Mouse (Mus musculus): ENCODE data around the gene Prkd3. TPM values are rescaled to one million over a fixed set of nuclear protein-coding genes. Genes with fewer than 3 reads are reported as not detected.
A peak's percentile ranks its signal among the peaks of the same experiment; 100 is the strongest.

The Prkd3 gene
- polyA plus RNA-seq, 1 experiment from 2014 or later, result 40.9 TPM

DNA sequence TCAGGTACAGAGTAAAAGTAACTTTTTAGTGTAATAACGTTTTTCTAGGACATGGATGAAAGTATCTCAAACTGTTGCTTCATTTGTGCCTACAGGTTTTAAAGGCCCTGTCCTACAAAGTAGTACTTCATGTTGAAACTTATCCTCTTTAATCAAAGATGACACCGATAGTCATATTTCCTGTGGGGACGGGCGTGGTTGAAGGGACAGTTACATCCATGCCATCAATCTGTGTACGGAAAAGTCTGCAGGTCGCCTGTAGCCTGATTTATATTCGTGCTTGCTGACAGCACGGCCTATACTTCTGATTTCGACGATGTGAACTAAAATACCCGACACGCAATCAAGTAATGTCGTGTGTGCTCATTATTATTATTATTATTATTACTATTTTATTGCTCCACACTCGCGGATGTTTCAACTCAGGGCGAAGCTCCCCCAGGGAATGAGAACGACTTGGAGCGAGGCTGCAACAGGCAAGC lies 849 bp downstream of the Prkd3 start:
- no peak for ATAC-seq (ENCODE audit: low FRiP score)
- peak overlapping the region; percentile 83 for H3K9ac ChIP-seq (ENCODE audit: low read depth, low read length)
- DNase-seq (ENCODE audit: low spot score), result peak; percentile 44
- no peaks in the 10 kb centered on the region for H3K9me3 ChIP-seq (ENCODE audit: control insufficient read depth, low read length)
- peak overlapping the region; percentile 91 for H3K27ac ChIP-seq (ENCODE audit: low read depth, low read length)
- peak overlapping the region; percentile 80 for H3K4me3 ChIP-seq (ENCODE audit: low read depth, low read length)
- 1% methylated on average over 18 of the region's 18 CpGs for WGBS
- H3K4me2 ChIP-seq (replicated peaks; ENCODE audit: low read depth, low read length), result peak overlapping the region; percentile 63
- no peaks in the 10 kb centered on the region; the same call in 1 of the 2 replicates for H3K27me3 ChIP-seq (ENCODE audit: control insufficient read depth, insufficient read depth, low read length)
- no peaks in the 10 kb centered on the region for H3K4me1 ChIP-seq (replicated peaks; ENCODE audit: control insufficient read depth, insufficient read depth, low read length)
- H3K36me3 ChIP-seq (ENCODE audit: control insufficient read depth, insufficient read depth, low read length), result no peaks in the 10 kb centered on the region

DNA sequence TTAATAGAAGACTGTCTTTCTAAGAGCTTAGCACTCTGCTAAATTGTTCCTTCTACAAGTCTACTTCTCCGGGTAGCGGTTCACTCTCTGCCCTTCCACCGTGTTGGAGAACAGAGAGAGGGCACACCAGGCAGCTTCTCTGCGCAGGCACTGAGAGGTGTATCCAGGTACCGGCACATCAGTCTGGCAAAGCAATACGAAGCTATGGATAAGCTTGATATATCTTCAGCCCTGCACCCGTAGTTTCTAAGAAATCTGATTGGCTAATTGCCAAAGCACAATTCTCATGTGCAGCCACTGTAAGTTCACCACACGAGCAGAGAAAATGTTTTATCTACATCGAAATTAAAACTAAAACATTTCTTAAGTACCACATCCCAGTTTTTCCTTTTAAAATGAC lies 2.2 kb downstream of the Prkd3 start:
- H3K36me3 ChIP-seq (ENCODE audit: control insufficient read depth, insufficient read depth, low read length), result no peaks in the 10 kb centered on the region
- 0 out of 2 replicates have a peak overlapping the region, but pooled peaks have one; percentile 3 for H3K4me2 ChIP-seq (replicated peaks; ENCODE audit: low read depth, low read length)
- no peak for DNase-seq (ENCODE audit: low spot score)
- WGBS, result 78% methylated on average over 9 of the region's 9 CpGs
- no peak overlapping the region for H3K9ac ChIP-seq (ENCODE audit: low read depth, low read length)
- H3K4me1 ChIP-seq (replicated peaks; ENCODE audit: control insufficient read depth, insufficient read depth, low read length), result no peaks in the 10 kb centered on the region
- H3K9me3 ChIP-seq (ENCODE audit: control insufficient read depth, low read length), result no peaks in the 10 kb centered on the region
- H3K27ac ChIP-seq (ENCODE audit: low read depth, low read length), result no peak overlapping the region
- no peak for ATAC-seq (ENCODE audit: low FRiP score)
- no peaks in the 10 kb centered on the region; the same call in 1 of the 2 replicates for H3K27me3 ChIP-seq (ENCODE audit: control insufficient read depth, insufficient read depth, low read length)
- H3K4me3 ChIP-seq (ENCODE audit: low read depth, low read length), result no peak overlapping the region

DNA sequence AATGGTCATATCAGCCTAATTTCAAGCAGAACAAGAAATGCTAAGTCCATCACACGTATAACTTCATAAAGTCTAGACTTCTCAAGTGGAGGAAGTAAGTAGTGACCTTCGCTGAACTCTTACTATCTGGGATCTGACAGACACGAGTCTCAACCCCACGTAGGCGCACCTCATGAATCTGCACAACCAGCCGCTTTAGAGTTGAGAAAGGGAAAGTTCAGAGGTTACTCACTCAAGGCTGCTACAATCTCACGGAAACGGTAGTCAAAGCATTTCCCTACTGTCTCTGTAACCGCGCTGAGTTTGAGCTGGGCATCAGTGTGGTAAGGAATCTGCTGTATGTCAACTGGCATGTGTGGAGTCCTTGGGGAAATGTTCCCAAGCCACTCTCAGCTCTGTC lies 4.8 kb downstream of the Prkd3 start:
- DNase-seq (ENCODE audit: low spot score) (no peak), ATAC-seq (ENCODE audit: low FRiP score) (no peak)
- Histone ChIP-seq H3K4me3 (ENCODE audit: low read depth, low read length) (no peak overlapping the region), H3K36me3 (ENCODE audit: control insufficient read depth, insufficient read depth, low read length) (0 out of 2 replicates have a peak, but pooled peaks cover 4% of the 10 kb centered on the region), H3K4me1 (replicated peaks; ENCODE audit: control insufficient read depth, insufficient read depth, low read length) (no peaks in the 10 kb centered on the region), H3K9ac (ENCODE audit: low read depth, low read length) (no peak overlapping the region), H3K27ac (ENCODE audit: low read depth, low read length) (no peak overlapping the region), H3K4me2 (replicated peaks; ENCODE audit: low read depth, low read length) (no peak overlapping the region), H3K9me3 (ENCODE audit: control insufficient read depth, low read length) (no peaks in the 10 kb centered on the region), H3K27me3 (ENCODE audit: control insufficient read depth, insufficient read depth, low read length) (no peaks in the 10 kb centered on the region)
- 88% methylated on average over 10 of the region's 10 CpGs for WGBS

DNA sequence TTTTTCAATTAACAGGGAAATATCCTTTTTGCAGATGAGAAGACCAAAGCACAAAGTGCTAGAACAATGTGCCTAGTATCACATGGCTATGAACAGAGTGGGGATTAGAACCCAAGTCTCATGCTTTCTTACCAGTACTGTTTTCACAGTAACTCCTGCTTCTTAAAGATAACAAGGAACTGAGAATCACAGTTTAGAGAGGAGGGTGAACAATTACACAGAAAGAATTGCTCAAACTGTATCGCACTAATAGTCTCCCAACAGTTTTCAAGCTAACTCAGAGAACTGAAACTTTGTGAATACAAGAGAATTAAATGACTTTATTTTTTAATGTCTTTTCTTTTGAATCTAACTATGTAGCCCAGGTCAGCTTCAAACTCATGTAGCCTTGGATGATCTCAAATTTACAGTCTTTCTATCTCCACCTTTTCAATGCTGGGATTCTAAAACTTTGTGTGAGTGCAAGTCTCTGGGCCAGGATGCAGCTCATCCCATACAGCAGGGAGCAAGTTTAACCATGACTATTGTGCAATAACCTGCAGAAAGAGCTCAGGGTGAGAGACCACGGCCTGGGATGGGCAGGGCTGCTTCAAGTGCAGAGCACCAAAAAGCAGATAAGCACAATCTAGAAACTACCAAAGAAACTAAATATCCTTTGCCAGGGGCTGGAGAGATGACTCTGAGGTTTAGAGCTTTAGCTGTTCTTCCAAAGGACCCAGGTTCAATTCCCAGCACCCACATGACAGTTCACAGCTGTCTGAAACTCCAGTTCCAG lies 5.5 kb downstream of the Prkd3 start:
- ATAC-seq (ENCODE audit: low FRiP score) (no peak), DNase-seq (ENCODE audit: low spot score) (no peak)
- H3K27me3 ChIP-seq (ENCODE audit: control insufficient read depth, insufficient read depth, low read length), result no peaks in the 10 kb centered on the region
- H3K4me3 ChIP-seq (ENCODE audit: low read depth, low read length), result no peak overlapping the region
- no peaks in the 10 kb centered on the region for H3K4me1 ChIP-seq (replicated peaks; ENCODE audit: control insufficient read depth, insufficient read depth, low read length)
- H3K27ac ChIP-seq (ENCODE audit: low read depth, low read length), result no peak overlapping the region
- no peak overlapping the region for H3K9ac ChIP-seq (ENCODE audit: low read depth, low read length)
- 0 out of 2 replicates have a peak, but pooled peaks cover 4% of the 10 kb centered on the region for H3K36me3 ChIP-seq (ENCODE audit: control insufficient read depth, insufficient read depth, low read length)
- WGBS, result 89% methylated on average over 2 of the region's 2 CpGs
- H3K4me2 ChIP-seq (replicated peaks; ENCODE audit: low read depth, low read length), result no peak overlapping the region
- H3K9me3 ChIP-seq (ENCODE audit: control insufficient read depth, low read length), result no peaks in the 10 kb centered on the region

DNA sequence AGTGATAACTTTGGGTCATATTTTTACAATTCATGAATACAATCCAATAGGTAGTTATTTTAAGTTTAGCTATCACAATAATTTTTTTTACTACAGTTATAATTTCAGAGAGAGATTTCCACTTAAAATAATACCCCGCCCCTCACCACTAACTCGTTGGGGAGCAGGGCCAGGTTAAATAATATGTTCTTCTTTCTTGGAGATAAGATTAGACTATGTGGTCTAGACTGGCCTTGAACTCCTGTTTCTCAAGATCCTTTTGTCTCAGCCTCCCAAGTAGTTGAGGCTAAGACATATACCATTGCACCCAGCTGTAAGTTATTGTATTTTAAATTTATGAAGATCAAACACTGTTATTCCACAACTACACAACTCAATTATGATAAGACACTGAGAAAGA lies 7.0 kb downstream of the Prkd3 start:
- DNase-seq (ENCODE audit: low spot score) (no peak), ATAC-seq (ENCODE audit: low FRiP score) (no peak)
- Histone ChIP-seq H3K36me3 (ENCODE audit: control insufficient read depth, insufficient read depth, low read length) (0 out of 2 replicates have a peak, but pooled peaks cover 4% of the 10 kb centered on the region), H3K9me3 (ENCODE audit: control insufficient read depth, low read length) (no peaks in the 10 kb centered on the region), H3K4me3 (ENCODE audit: low read depth, low read length) (no peak overlapping the region), H3K4me2 (replicated peaks; ENCODE audit: low read depth, low read length) (no peak overlapping the region), H3K27ac (ENCODE audit: low read depth, low read length) (no peak overlapping the region), H3K9ac (ENCODE audit: low read depth, low read length) (no peak overlapping the region), H3K27me3 (ENCODE audit: control insufficient read depth, insufficient read depth, low read length) (no peaks in the 10 kb centered on the region), H3K4me1 (replicated peaks; ENCODE audit: control insufficient read depth, insufficient read depth, low read length) (no peaks in the 10 kb centered on the region)
- 92% methylated on average over 2 of the region's 2 CpGs for WGBS

DNA sequence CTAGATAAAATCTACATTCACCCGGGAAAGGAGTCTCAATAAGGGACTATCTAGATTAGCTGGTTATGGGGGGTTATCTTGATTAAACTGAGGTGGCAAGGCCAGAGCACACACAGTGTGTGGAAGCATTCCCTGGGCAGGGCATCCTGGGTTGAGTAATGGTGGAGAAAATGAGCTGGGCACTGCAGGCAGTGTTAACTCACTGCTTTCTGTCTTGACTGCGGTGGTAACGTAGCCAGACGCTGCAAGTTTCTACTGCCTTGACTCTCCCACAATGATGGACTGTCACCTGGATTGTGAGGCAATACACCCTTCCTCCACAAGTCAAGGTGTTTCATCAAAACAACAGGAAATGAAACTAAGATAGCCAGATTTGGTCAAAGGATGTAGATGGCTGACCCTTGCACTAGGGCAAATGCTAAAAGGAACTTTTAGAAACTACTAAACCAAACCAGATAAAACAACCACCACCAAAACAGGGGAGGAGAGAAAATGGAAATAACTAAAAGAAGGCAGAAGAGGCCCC lies 20.8 kb downstream of the Prkd3 start:
- Histone ChIP-seq H3K27ac (ENCODE audit: low read depth, low read length) (no peak overlapping the region), H3K27me3 (ENCODE audit: control insufficient read depth, insufficient read depth, low read length) (no peaks in the 10 kb centered on the region), H3K4me1 (replicated peaks; ENCODE audit: control insufficient read depth, insufficient read depth, low read length) (no peaks in the 10 kb centered on the region), H3K36me3 (ENCODE audit: control insufficient read depth, insufficient read depth, low read length) (no peaks in the 10 kb centered on the region), H3K9me3 (ENCODE audit: control insufficient read depth, low read length) (no peaks in the 10 kb centered on the region), H3K4me2 (replicated peaks; ENCODE audit: low read depth, low read length) (no peak overlapping the region), H3K4me3 (ENCODE audit: low read depth, low read length) (no peak overlapping the region), H3K9ac (ENCODE audit: low read depth, low read length) (no peak overlapping the region)
- DNase-seq (ENCODE audit: low spot score), result no peak
- 96% methylated on average over 4 of the region's 4 CpGs for WGBS
- ATAC-seq (ENCODE audit: low FRiP score), result no peak

DNA sequence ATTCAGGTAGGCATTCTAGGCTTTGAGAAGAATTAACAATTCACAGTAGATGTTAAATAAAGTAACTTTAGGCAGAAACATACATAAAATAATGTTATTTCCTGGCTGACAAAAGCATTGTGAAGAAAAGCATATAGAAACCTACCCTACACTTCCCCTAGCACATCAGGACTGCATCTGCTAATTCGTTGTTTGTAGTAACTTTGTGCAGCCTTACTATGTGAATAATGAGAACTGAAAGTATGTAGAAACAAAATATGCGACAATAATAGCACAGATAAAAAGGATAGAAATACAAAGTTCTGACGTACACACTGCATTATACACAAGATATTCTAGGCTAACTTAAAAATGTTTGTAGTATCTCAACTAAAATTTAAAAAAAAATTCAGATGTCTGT lies 21.4 kb downstream of the Prkd3 start:
- 96% methylated on average over 3 of the region's 3 CpGs for WGBS
- DNase-seq (ENCODE audit: low spot score) (no peak), ATAC-seq (ENCODE audit: low FRiP score) (no peak)
- H3K27ac ChIP-seq (ENCODE audit: low read depth, low read length), result no peak overlapping the region
- no peaks in the 10 kb centered on the region for H3K9me3 ChIP-seq (ENCODE audit: control insufficient read depth, low read length)
- H3K4me3 ChIP-seq (ENCODE audit: low read depth, low read length), result no peak overlapping the region
- H3K36me3 ChIP-seq (ENCODE audit: control insufficient read depth, insufficient read depth, low read length), result no peaks in the 10 kb centered on the region
- H3K4me2 ChIP-seq (replicated peaks; ENCODE audit: low read depth, low read length), result no peak overlapping the region
- no peaks in the 10 kb centered on the region for H3K4me1 ChIP-seq (replicated peaks; ENCODE audit: control insufficient read depth, insufficient read depth, low read length)
- H3K9ac ChIP-seq (ENCODE audit: low read depth, low read length), result no peak overlapping the region
- H3K27me3 ChIP-seq (ENCODE audit: control insufficient read depth, insufficient read depth, low read length), result no peaks in the 10 kb centered on the region

DNA sequence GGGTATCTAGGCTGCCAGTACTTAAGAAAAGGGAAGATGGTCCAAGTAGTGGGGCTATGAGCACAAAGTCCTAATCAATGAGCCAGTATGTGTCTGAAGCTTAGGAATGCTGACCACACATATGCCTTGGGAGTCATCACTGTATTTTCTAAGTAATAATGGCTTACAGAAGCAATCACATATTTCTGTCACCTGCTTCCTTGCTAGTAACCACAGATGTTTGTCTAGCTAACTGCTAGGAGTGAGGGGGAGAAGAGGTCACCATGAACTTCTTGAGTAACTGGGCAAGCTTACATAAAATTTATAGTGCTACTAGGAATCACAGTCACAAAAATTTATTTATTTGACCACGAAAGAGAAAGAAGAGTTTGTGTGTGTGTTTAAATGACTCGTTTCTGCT lies 22.5 kb downstream of the Prkd3 start:
- Histone ChIP-seq H3K4me1 (replicated peaks; ENCODE audit: control insufficient read depth, insufficient read depth, low read length) (no peaks in the 10 kb centered on the region), H3K4me2 (replicated peaks; ENCODE audit: low read depth, low read length) (no peak overlapping the region), H3K9me3 (ENCODE audit: control insufficient read depth, low read length) (no peaks in the 10 kb centered on the region), H3K27me3 (ENCODE audit: control insufficient read depth, insufficient read depth, low read length) (no peaks in the 10 kb centered on the region), H3K4me3 (ENCODE audit: low read depth, low read length) (no peak overlapping the region), H3K27ac (ENCODE audit: low read depth, low read length) (no peak overlapping the region), H3K9ac (ENCODE audit: low read depth, low read length) (no peak overlapping the region), H3K36me3 (ENCODE audit: control insufficient read depth, insufficient read depth, low read length) (no peaks in the 10 kb centered on the region)
- no peak for DNase-seq (ENCODE audit: low spot score)
- no peak for ATAC-seq (ENCODE audit: low FRiP score)
- WGBS, result 93% methylated on average over 2 of the region's 2 CpGs
